8 mouse cellular contexts compared by ENCODE assay signal in genomic region chr5:52833761-52834274, GRCm38 (mm10). TPM values are rescaled to one million over a fixed set of nuclear protein-coding genes. Genes with fewer than 3 reads are reported as not detected.
DNase-seq lines count a peak whose midpoint lies in the region; ATAC-seq lines count a peak whose summit lies in the region.

TSS of gene Anapc4 (plus strand) at chr5:52834012.

- peaks cover 29% of the 10 kb centered on the region for H3K36me3 ChIP-seq in hindbrain, embryonic 14.5 days (replicated peaks; ENCODE audit: control insufficient read depth, insufficient read depth)

- peaks cover 18% of the 10 kb centered on the region for H3K4me1 ChIP-seq in hindbrain, embryonic 14.5 days (replicated peaks; ENCODE audit: control insufficient read depth, insufficient read depth, low read length)

- peak within 1 kb of the TSS; percentile 74 for H3K9ac ChIP-seq in hindbrain, embryonic 14.5 days

- peak within 1 kb of the TSS; percentile 63 for H3K4me2 ChIP-seq in hindbrain, embryonic 14.5 days (replicated peaks)

- DNase-seq in R1 (ENCODE audit: low read depth, low spot score) = peak; percentile 98
- DNase-seq in cerebellum, postnatal 25 days = peak; percentile 99 to 100
- peak; percentile 98 to 99 for DNase-seq in frontal cortex, postnatal 25 days (ENCODE audit: low spot score in 2 of 2)
- DNase-seq in hindbrain, embryonic 14.5 days (ENCODE audit: low spot score) = peak; percentile 98
- DNase-seq in layer of hippocampus, postnatal 36 days = peak; percentile 99 to 100
- peak; percentile 100 for DNase-seq in lung, postnatal 36 days
- DNase-seq in retina, postnatal 1 day = peak; percentile 99
- peak; percentile 99 to 100 for DNase-seq in urinary bladder, adult 18-20 months (ENCODE audit: low spot score in 2 of 2)

- H3K4me3 ChIP-seq in hindbrain, embryonic 14.5 days (replicated peaks; ENCODE audit: low read length) = peak within 1 kb of the TSS; percentile 55

- under 1% methylated on average over 49 of the region's 50 CpGs for WGBS in hindbrain, embryonic 14.5 days

- peak; percentile 99 for ATAC-seq in hindbrain, embryonic 14.5 days (ENCODE audit: low FRiP score)

- no peaks in the 10 kb centered on the region for H3K9me3 ChIP-seq in hindbrain, embryonic 14.5 days (ENCODE audit: control insufficient read depth, low read length)

- no peaks in the 10 kb centered on the region for H3K27me3 ChIP-seq in hindbrain, embryonic 14.5 days (ENCODE audit: control insufficient read depth, insufficient read depth, low read length)

- peak within 1 kb of the TSS; percentile 71 for H3K27ac ChIP-seq in hindbrain, embryonic 14.5 days

RNA-seq across cellular contexts. Expression of gene Anapc4, which starts in this region (rescaled TPM):
- polyA plus RNA-seq in hindbrain, embryonic 14.5 days (2014; fragmentation: Nextera tagmentation; extraction: Ambion mirVana) = 116 and 117 TPM in 2 replicates
- total RNA-seq in layer of hippocampus, postnatal 36 days (2021) = 10 to 100 TPM; 67.6 to 71.4 TPM

Comparison
In these comparisons a context has a peak if more than half of its experiments do, and no peak if none do; other contexts are left out.
1. Peak in every context shown above with its lines: DNase-seq, ATAC-seq, H3K4me3 ChIP-seq and H3K27ac ChIP-seq.